Mouse (Mus musculus): ENCODE data around the gene Pakap.

DNA sequence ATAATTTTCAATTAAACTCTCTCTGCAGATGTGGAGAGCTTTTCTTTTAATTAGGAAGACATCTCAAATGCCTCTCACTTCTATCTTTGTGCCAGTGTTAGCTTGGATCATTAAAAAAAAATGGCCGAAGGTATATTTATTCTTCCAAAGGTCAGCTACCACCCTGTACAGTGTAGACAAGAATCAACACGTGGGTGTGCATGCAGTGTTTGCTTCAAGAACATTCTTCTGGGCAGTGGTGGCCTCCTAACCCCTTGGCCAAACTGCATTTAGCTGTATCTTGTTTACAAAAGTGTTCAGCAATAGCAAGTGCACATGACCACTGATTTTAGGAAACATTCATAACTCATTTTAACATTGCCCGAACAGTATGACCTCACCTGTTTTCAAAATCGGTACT lies 241.5 kb downstream of the Pakap start:
- no peak for TF ChIP-seq CTCF (IDR thresholded peaks at IDR 0.05; ENCODE audit: low read depth, low read length)
- no peak for TF ChIP-seq GATA1 (IDR thresholded peaks at IDR 0.05; ENCODE audit: borderline replicate concordance, low read length)
- TF ChIP-seq TAL1 (conservative IDR thresholded peaks at IDR 0.05; ENCODE audit: low read depth, low read length): no peak
- TF ChIP-seq POLR2AphosphoS5 (IDR thresholded peaks at IDR 0.05; ENCODE audit: insufficient replicate concordance, low read depth, low read length): no peak

Measured in G1E (cell line).